Mouse (Mus musculus): Measurements from ENCODE around the gene Shank2.

Shank2 gene

DNA sequence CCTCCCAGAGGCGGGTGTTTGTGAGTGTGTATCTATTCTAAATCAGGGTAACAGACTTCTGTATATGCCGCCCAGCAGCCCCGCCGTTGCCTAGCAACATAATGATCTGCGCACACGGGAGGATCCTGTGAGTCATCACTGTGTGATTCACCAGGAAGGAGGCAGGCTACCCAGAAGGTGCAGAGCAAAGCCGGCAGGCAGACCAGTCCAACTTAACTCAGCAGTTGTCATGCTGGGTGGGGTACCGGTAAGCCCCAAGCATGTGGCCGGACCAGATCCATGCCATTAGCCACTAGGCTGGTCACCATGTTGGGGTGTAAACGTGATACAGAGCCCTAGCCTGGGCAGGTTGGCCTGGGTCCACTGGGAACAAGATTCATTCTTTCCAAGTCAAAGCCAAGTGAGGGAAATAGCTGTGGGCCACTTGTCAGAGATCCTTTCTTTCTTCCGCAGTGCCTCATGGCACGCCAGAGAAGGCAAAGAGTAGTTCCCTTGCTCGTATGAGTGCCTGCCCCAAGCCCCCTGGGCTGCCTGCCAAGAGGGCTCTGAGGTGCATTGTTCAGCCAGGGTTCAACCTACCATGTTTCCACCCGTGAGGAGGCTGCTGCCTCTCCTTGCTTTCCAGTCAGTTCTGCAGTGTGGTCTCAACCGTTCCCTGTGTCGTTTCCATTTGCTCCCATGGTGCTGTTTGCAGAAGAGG lies 416.1 kb downstream of the Shank2 start:
- peak; percentile 34 for DNase-seq (ENCODE audit: low read depth, low spot score)

DNA sequence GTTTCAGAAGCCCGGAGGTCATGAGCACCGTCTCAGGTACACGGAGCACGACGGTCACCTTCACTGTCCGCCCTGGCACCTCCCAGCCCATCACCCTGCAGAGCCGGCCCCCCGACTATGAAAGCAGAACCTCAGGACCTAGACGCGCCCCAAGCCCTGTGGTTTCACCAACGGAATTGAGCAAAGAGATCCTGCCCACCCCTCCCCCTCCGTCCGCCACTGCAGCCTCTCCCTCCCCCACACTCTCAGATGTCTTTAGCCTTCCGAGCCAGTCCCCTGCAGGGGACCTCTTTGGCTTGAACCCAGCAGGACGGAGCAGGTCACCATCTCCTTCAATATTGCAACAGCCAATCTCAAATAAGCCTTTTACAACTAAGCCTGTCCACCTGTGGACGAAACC lies 418.8 kb downstream of the Shank2 start:
- no peak for DNase-seq (ENCODE audit: low read depth, low spot score)

DNA sequence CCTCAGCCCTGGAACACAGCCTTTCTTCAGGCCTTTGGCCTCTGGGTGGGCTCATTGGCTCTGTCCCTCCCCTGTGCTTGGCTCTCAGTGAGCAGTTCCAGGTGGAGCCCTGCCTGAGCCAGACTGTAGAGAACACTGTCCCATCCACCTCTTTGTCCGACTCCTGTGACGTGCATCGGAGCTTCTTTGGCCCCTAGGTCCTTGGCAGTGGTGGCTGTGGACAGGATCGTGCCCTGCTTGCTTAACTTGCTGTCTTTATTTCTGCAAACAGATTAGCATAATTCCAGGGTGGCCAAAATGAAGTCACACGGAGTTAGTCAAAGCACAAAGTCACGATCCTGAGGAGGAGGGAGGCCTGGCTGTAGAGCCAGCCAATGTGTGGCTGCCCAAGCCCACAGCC lies 419.8 kb downstream of the Shank2 start:
- DNase-seq (ENCODE audit: low read depth, low spot score), result no peak

DNA sequence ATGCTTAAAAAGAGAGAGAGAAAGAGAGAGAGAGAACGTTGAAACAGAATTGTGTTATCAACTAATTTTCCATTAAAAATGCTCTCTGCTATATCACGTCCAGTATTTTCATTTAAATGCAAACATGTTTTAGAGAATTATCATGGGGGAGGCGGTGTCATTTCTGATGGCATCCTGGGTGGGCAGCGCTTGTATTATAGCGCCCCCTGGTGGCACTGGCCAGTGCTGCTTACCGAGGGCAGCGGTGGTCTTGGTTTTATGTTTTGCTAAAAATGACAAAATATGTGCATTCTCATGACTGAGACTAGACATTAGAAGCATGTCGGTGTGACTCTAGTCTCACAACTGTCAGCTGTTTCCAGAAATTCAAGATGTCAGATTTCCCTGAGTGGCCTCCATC lies 424.2 kb downstream of the Shank2 start:
- no peak for DNase-seq (ENCODE audit: low read depth, low spot score)

DNA sequence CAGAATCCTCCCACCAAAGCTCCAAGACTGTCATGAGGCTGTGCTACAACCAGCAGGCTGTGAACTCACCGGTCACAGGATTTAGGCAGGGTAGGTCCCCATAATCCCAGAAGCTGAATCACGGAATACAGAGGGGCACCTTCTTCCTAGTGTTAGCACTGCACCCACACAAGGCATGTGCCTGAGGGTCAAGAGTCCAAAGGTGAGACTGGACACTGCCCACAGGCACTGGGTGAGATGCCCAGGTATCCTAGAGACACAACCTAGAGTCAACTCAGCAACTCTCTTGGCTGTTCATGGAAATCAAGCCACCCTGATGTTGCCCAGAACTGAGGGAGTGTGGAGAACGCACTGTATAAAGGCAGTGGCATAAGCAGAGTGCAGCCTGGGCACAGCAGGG lies 424.9 kb downstream of the Shank2 start:
- no peak for DNase-seq (ENCODE audit: low read depth, low spot score)

DNA sequence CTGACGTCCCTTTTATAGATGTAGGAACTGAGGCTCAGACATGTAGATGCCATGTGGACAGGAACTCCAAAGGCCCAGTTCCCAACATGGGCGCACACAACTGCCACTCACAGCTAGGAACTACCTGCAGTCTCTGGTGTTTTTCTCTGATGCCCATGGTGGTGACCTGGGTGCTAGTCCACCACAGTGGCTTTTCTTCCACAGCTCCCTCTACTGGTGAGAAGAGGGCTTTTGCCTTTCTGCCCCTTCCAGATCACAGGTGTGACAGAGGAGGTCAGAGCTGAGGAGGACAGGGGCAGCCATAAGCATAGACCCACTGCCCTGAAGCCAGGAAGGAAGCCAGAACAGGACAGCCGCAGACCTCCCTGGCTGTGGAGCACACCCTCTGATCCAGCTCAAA lies 425.7 kb downstream of the Shank2 start:
- no peak for DNase-seq (ENCODE audit: low read depth, low spot score)

DNA sequence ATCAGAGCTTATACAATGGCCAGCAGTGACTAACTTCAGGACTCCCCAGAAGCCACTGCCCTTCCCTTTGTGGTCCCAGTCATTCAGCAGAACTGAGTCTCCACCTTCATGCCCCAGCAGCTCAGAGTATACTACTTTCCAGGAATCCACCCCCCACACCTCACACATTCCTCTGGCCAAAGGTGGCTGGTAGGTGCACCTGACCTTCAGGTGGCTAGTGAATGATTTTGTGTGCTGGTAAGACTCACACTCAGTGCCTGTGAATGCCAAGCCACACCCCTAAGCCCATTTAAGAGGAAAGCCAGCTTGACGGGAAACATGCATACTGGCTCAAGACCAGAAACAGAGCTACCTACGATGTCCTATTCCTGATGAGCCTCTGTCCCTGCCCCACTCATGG lies 431.2 kb downstream of the Shank2 start:
- no peak for DNase-seq (ENCODE audit: low read depth, low spot score)

DNA sequence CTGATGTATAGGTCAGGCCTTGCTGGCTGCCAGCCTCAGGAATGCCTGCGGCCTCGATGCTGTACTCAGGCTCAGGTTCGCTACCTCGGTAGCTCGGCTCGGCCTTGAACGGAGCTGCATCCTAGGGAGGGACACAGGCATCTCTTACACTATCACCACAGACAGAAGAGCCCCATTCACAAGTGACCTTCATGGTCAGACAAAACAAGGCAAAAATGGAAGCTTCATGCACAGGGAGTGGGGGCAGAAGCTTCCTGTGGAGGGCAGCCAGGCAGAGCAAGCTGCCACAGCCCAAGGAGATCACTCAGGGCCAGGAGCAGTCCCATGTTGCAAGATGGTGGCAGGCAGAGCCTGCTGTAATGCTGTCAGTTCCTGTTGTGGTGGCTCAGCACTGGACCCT lies 437.1 kb downstream of the Shank2 start:
- no peak for DNase-seq (ENCODE audit: low read depth, low spot score)

DNA sequence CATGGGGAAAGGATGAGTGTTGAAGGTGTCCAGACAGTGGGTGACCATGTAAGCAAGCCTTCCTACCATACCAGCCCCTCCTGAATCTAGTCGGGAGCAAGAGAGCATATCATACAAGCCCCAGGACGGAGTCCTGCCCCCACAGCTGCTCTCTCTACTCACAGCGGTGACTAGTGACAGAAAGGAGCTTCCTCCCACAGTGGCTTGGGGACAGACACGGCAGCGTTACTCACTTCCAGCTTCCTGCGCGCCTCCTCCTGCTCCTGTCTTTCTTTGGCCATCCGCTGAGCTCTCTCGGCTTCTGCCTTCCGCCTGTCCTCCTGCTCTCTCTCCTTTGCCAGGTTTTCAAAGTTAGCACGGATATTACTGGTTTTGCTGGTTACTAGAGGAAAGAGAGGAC lies 439.7 kb downstream of the Shank2 start:
- no peak for DNase-seq (ENCODE audit: low read depth, low spot score)

DNA sequence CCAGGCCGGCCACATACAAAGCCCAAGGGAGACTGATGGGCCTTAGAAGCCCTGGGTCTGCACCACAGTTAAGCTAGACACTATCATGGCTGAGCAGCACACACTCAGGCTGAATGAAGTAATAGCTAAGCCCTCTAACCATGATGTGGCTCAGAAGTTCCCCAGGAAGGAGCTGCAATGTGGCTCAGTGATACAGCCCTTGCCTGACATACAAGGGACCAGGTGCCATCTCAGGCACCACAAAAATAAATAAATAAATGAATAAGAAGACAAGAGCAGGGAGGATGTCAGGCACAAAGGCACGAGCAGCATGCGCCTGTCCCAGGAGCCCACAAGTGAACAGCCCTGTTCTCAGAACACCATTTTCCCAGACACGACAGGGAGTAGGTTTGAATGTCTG lies 440.2 kb downstream of the Shank2 start:
- no peak for DNase-seq (ENCODE audit: low read depth, low spot score)

DNA sequence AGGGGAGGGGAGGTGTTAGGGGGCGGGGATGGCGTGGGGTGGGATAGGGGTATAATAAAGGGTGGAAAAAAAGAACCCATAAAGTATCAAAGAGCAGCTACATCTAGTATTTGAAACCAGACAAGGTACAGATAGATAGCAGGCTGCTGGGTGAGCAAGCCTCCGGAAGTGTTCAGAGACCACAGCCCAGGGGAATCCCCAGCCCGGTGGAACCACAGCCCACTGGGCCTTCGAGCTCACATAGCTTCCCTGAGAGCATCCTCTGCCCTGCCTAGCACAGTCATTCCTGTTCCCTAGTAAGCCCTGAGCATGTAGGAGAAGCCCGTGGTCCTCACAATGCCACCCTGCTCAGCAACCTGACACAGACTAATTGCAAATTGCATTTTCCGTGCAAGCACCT lies 443.1 kb downstream of the Shank2 start:
- no peak for DNase-seq (ENCODE audit: low read depth, low spot score)

DNA sequence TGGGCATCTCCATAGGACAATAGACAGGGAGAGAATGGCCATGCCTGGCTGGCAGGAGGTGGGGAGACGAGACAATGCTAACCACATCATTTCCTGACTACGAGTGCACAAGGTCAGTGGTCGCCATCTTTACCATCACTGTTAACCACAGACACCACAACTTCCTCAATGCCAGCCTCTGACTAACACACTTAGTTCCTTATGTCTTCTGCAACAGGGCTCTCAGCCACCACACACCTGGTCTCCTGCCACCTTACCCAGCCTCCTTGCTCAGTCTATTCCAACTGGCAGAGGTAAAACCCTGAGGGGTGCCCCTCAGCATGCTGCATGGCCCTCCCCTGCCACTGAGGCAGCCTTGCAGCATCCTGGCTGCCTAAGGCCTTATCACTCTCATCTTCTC lies 445.4 kb downstream of the Shank2 start:
- no peak for DNase-seq (ENCODE audit: low read depth, low spot score)

DNA sequence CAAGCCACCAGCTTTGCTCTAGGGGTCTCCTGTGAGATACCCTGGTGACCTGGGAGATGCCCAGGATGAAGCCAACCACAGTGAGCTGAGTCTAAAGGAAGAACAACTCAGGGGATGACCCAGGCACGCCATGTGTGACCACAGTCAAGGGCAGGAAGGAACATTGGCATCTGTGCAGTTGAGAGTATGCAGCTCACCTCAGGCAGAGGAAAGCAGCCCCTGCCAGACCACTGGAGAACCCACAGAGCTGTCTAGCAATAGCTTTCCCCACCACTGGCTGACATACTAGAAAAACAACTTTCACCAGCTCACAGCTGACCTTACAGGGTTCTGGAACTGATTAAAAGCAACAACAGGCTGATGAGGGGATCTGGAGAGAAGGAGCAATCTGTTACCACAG lies 446.5 kb downstream of the Shank2 start:
- DNase-seq (ENCODE audit: low read depth, low spot score), result no peak

DNA sequence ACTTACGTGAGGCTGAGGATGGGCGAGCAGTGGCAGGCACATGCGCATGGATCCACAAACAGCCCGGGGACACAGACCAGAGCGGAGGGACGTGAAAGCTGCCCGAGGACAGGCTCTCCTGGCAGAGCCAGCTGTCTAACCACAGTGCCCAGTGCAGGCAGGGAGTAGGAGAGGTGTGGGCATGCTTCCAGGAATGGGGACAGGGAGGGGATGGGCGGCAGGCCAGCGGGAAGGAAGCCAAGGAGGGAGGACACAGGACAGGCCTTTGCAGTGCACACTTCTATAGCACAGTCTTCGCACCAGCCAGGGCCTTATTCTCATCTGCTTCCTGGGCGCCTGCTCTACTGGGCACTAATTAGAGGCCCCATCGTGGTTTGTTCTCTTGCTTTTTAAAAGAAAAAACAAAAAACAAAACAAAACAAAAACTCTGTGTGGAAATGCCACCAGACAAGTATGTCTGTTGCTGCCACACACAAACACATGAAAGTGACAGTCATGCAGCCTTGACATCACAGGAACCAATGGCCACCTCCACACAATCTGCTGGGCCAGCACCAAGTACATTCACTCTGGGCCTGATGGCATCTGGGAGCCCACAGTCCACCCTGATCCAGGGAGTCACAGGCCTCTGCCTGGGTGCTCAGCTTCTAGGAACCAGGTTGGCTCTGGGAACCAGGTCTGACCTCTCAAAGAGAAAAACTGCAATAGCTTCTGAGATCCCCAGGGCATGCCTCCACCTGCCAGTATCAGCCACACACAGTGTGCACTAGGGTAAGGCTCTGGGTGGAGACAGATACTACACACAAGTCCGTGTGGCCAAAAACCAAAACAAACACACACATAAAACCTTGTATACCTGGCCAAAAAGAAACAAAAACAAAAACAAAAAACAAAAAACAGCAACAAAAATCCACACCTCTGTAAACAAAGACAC lies 448.2 kb downstream of the Shank2 start:
- no peak for DNase-seq (ENCODE audit: low read depth, low spot score)

DNA sequence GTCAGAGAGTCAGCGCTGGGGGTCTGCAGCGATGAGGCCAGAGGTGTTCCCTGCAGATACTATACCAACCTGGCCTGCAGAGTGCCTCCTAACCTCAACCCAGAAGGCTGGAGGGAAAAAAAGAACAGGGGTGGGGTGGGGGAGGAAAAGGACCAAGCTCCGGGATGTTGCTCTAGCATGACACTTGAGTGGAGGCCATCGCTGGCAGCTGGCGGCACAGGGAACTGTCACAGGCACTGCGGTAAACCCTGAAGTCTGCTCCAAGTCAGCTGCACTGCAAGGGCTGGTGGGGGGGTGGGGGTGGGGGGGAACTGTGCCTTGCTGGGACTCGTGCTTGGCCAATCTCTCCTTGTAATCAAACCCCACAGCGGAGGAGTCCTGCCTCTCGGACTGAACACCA lies 448.9 kb downstream of the Shank2 start:
- DNase-seq (ENCODE audit: low read depth, low spot score), result no peak

DNA sequence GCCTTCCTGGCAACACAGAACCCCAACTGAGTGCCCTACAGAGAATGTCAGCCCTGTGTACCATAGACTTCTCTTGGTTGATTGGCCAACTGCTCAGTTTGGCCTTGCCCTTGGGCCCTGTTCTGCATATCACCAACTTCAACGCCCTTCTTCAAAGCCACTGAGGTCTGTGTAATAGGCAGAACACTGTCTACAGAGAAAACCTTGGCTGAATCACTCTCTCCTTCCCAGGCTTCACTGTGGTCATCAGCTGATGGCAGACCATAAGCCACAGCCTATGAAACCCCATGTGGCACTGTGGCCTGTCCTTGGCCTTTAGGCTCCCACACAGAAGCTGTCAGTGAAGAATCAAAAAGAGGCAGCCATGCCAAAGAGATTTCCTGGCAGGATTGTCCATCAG lies 457.2 kb downstream of the Shank2 start:
- DNase-seq (ENCODE audit: low read depth, low spot score), result no peak

DNA sequence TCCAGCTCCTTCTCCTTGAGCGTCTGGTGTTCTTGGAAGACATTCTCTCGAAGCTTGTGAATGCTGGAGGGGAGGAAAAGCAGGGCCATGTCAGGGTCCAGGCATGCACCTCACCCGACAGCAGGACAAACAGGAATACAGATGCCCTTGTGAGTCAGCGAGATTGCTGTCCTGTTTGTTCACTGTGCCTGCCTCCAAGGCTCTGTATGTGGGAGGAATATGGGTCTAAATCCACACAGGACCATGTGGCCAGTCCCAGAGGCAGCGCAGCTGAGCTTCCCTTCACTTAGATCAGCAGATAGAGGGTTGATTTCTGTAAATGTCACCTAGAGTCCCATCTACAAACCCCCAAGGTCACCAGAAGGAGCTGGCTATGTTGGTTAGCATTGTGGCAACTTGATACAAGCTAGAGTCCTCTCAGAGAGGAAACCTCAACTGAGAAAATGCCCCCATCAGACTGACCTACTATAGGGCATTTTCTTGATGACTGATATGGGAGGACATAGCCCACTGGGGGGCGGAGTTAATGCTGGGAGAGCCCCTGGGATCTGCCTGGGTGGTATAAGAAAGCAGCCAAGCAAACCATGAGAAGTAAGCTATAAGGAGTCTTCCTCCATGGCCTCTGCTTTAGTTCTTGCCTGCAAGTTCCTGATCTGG lies 459.6 kb downstream of the Shank2 start:
- no peak for DNase-seq (ENCODE audit: low read depth, low spot score)

DNA sequence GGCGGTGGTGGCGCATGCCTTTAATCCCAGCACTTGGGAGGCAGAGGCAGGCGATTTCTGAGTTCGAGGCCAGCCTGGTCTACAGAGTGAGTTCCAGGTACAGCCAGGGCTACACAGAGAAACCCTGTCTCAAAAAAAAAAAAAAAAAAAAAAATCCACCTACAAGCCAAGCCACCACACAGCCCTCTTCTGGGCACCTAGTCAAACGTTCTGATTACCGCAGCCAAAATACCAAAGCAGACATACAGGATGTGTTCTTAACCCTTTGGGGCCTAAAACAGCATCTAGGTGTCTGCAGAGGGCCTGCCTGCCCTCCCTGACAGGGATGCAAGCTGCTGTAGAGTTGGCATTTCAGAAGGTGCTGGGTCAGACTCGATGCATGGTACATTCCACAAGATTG lies 460.8 kb downstream of the Shank2 start:
- DNase-seq (ENCODE audit: low read depth, low spot score), result no peak

DNA sequence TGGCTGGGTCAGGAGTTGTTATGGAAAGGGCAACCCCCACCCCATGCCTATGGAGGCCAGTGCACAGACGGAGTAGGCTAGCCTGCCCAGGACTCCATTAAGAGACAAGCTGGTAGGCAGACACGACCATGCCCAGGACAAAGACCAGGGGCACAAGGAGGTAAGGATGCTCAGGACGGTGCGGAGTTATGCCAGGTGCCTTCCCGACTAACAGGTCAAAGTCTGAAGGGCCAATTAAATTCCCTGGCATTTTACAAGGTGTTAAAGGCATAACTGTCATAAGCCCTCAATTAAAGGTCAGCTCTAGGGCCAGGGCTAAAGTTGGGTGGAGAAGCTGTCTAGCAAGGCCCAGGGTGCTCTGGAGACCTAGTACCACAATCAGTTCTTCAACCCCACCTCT lies 467.0 kb downstream of the Shank2 start:
- DNase-seq (ENCODE audit: low read depth, low spot score), result no peak

DNA sequence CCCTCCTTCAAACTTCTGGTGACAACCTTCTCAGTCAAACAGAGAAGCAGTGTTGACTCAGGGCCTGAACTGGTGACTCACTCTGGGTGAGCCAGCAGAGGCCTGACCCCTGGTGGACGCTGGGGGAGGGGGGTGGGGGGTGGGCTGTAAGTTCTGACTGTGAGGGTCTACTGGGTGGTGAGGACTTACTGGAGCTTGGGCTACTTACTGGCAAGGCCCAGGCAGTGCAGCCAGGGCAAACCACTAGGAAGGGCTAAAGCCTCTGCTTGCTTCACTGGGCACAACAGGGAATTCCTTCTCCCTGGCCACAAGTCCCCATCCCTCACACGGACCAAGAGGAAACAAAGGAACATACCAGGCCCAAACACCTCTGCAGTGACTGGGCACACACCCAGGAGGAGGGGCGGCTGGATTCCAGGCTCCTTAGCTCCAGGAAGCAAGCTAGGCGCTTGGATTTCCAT lies 467.5 kb downstream of the Shank2 start:
- no peak for DNase-seq (ENCODE audit: low read depth, low spot score)

DNA sequence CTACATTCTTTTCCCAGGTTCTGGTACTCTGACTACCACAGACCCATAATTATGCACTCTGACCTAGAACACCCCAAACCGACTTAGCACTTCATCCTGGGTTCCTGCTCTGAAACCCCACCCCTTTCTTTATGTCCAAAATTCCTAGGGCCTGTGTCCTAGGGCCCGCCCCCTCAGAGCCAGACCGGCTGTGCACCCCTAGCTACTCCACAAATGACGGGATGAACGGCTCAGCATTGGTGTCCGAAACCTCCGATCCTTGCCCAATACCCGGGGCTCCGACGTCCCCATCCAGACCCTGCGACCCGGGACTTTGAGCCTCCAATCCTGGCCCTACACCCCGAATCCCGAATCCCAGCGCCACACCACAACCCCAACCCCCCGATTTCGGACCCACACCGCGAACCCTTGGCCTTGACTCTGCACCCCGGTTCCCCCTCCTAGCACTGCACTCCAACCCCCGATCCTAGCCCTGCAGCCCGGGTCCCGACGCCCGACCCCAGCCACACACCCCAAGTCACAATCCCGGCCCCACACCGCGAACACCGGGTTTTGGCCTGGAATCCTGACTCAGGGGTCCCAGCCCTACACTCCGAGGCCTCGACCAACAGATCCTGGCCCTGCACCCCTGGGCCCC lies 468.3 kb downstream of the Shank2 start:
- no peak for DNase-seq (ENCODE audit: low read depth, low spot score)

DNA sequence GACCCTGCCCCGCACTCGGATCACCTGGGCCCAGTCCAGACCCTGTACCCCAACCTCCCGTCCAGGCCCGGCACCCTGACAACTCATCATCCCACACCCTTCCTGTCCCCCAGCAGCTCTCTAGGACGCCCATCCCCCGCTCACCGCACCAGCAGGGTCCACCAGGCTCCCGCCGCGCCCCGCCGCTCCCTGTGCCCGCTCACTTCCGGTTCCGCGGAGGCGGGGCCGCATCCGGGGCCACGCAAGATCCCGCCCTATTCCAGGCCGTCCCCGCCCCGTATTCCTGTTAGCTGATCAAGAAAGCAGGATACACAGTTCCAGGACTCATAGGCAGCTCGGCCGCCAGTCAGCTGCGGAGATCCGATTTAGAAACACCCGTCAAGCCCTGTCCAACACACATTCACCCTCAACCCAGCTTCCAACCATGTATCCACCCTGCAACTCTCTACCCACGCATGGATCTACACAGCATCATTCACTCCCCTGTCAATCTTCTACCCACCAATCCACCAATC lies 468.9 kb downstream of the Shank2 start, which contains the start of gene Cttn:
Cttn (minus strand) TSS at position 465 of the 515 bp plus-strand sequence.
- DNase-seq (ENCODE audit: low read depth, low spot score), result peak; percentile 62

All from retina, adult 2 months (tissue).